Mouse (Mus musculus): ENCODE results near the gene Krt18.

DNA sequence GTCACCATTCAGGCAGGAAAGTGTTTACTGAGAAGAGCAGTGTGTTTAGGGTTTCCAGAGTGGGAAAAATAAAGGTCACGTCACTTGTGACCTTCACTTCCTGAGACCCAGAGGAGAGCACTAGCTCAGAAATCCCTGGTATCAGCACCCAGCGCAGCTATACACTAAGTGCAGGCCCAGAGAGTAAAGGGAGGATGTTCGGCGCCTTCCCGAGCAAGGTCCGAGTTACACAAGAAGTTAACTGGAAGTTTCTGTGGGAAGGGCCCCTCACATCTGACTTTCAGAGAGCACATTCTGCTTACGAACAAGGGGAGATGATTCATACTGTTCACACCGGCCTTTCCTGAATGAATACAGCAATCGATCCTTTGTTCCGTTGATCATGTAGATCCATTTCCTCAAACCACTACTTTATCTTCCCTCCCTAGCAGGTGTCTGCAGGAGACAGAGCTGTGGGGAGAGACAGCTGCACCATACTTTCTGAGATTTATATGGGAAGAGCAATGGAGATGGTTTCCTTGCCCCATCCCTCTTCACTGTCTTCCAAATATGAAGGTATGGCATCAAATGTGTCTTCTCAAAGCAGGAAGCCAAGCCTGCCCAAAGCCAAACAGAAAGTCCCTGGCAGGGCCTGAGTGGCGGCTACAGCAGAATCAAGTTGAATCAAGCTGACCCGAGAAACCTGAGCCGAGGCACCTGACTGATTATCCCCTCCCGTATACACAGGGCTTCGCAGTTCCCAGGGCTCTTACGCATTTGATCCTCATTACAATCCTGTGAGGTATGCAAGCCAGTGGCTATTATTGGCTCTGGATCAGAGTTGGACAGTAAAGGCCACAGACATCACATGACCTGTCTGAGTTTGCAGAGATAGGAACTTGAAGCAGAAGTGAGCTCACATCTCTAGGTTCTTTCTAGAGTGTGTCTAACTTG, 6.4 kb downstream of the Krt18 start:
- no peak for TF ChIP-seq POLR2A (IDR thresholded peaks at IDR 0.05; ENCODE audit: extremely low read depth, insufficient read depth, low read length)
- no peak for TF ChIP-seq CTCF (IDR thresholded peaks at IDR 0.05; ENCODE audit: low read depth, low read length)
